Mouse (Mus musculus) inflammation-experienced regulatory T-cells, adult 6 months (primary cell): ENCODE measurements around the gene Inhbb. TPM values are rescaled to one million over a fixed set of nuclear protein-coding genes. Genes with fewer than 3 reads are reported as not detected.

Source experiments
- ATAC-seq: one replicate; pipeline ENCODE4 v1.8.0; 2017
- polyA plus RNA-seq, 3 experiments: library from polyadenylated mRNA; unstranded; fragments of 100-300 nt; shearing (Covaris generic); gene quantifications; one replicate each; pipeline ENCODE4 v1.2.1; 2017

Inhbb gene
- polyA plus RNA-seq, 3 experiments from 2014 or later = not detected

GRCm38 (mm10) chr1:119419151-119420105 is 2.6 kb downstream of the Inhbb start:
- ATAC-seq = no peak

- ATAC-seq = no peak
These were observed 4.1 kb downstream of the Inhbb start for GRCm38 (mm10) chr1:119417991-119418390.

DNA sequence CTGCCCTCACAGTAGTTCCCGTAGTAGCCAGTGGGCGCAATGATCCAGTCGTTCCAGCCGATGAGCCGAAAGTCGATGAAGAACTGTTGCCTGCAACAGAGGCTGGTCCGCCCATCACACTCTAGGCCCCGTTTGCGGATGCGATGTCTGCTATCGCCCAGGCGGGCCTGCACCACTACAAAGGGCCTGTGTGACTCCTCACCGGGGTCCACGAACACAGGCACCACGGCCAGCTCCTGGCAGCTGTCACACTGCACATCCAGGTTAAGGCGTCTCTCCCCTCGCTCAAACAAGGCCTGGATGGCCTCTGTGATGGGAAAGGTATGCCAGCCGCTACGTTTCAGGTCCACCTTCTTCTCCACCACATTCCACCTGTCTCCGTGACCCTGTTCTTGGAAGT is 4.5 kb downstream of the Inhbb start:
- ATAC-seq = no peak

GRCm38 (mm10) chr1:119416610-119417009 is 5.4 kb downstream of the Inhbb start:
- no peak for ATAC-seq

DNA sequence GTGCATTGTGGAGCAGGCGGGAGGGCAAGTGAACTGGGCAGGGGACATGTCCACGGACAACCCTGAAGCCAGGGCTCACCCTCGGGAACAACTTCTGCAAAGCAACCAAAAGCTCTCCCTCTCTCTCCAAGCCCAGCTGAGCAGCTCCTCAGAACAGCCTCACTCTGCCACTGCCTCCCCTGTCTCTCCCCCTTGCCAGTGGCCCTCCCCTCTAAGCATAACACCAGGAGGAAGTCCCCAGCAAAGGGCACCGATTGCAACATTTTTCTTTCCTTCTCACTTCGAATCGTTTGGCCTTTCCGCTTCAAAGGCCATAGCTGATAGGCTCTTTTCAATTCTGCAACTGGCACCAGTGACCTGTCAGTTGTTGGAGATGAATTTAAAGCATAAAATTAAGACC is 5.9 kb downstream of the Inhbb start:
- no peak for ATAC-seq

DNA sequence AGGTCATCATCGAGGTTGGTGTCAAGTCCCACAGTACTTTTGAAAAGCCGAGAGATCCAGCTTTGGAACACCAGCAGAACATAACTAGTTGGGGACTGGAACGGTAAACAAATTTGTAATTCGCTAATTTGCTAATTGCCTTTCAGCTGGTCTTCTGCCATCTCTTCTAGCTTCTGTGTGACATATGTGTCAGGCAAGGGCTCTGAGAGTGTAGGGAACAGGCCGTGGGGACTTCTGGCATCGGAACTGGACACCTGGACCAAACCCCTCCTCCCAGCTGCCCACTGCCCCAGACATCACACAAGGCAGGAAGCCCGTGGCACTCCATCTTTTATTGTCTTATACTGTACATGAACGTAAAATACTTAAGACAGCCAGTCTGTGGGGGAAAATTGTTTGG is 6.9 kb downstream of the Inhbb start:
- no peak for ATAC-seq

GRCm38 (mm10) chr1:119410661-119411060 is 11.4 kb downstream of the Inhbb start:
- ATAC-seq = no peak

DNA sequence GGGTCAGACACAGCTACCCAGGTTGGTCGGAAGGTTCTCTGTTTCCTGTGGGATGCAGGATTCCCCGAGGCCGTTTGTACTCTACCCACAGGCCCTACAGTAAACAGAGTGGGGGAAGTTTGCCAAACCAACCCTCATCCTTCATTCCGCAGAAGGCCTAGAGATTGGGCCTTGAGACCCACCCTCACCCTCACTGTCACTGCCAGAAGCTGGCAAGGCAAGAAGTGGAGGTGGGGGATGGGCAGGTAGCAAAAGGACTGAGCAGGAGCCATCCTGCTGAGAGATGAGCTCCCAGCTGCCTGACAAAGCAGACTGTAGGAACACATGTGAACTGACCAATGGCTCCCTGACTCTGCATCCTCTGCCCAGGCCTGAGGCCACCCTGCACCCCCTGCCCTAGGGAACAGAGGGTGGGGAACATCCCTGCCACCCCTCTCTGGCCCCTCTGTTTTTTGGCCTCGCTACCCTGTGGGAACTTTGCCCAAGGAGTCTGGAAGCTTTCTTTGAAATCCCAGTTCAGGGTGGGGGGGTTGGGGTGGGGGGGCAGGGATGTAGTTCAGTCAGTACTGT is 12.4 kb downstream of the Inhbb start:
- ATAC-seq = no peak

DNA sequence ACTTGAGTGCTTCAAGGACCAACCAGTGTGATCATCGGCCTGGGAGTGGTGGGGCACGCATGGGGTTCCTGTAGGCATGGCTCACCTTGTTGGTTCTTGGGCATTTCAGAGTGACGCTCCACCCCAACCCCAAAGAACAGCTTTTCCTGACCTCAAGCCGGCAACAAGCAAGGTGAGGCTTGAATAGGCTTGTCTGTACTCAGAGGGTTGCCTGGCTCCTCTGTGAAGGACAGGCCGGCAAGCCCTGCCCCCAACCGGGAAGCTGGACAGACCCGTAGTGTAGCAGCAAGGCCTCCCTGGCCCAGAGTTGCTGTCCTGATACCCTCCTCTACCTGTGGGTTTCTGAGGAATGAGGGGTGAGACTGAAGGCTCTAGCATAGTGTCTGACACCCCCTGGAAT is 12.9 kb downstream of the Inhbb start:
- ATAC-seq = no peak

GRCm38 (mm10) chr1:119407691-119408315 is 14.2 kb downstream of the Inhbb start:
- no peak for ATAC-seq

- no peak for ATAC-seq
These were observed 17.2 kb downstream of the Inhbb start for GRCm38 (mm10) chr1:119404798-119405197.

DNA sequence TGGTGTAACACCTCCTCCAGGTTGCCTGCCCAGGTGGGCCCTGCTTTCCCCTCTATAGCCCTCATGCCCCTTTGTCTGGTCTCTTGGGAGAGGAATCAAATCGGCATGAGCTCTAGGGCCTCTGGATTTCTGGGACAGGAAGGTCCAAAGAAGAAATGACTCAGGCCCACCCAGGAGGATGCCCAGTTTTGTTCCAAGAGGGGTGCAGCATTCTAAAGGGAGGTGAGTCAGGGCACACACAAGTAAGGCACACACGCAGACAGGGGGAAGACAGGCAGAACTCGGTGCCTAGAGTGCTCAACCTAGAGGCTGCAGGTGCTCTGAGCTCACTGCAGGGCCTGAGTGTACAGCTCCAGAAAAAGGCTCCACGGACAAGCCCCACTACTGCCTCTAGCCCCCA is 17.7 kb downstream of the Inhbb start:
- ATAC-seq = no peak

- ATAC-seq = no peak
These were observed 20.8 kb downstream of the Inhbb start for GRCm38 (mm10) chr1:119401249-119401648.

DNA sequence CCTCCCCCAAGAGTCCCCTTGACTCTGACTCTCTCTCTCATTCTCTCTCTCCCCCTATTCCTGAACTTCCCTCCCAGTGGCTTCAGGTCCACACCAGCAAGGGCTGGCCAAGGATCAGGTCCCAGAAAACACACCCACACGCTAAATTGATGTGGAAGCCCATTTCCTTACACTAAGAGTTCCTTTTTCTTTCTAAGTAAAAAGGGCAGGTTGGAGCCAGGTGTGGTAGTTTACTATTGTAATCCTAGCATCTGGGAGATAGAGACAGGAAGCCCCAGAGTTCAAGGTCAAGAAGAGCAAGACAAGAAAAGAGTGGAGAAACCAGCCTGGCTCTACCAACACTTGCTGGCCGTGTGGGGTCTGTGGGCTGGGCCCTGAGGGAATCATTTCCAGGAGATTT is 23.4 kb downstream of the Inhbb start:
- no peak for ATAC-seq

DNA sequence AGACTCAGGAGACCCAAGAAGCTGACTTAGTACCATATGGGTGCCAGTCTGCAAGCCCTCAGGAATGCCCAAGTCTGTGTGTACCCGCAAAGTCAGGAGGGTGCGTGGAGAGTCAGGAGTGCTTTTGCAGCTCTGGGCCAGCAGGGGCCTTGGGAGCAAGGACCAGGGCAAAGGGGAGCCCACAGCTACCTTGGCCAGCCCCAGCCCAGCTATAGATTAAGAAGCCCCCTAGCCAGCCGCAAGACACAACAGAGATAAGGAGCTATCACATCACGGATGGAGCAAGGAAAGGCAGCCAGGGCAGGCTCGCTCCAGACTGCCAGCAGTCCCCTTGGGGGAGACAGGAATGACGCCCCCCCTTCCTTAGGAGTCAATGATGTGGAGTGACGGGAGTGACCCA is 24.2 kb downstream of the Inhbb start:
- ATAC-seq = no peak

GRCm38 (mm10) chr1:119391311-119391710 is 30.7 kb downstream of the Inhbb start:
- ATAC-seq = no peak

GRCm38 (mm10) chr1:119390676-119391075 is 31.4 kb downstream of the Inhbb start:
- ATAC-seq = no peak

DNA sequence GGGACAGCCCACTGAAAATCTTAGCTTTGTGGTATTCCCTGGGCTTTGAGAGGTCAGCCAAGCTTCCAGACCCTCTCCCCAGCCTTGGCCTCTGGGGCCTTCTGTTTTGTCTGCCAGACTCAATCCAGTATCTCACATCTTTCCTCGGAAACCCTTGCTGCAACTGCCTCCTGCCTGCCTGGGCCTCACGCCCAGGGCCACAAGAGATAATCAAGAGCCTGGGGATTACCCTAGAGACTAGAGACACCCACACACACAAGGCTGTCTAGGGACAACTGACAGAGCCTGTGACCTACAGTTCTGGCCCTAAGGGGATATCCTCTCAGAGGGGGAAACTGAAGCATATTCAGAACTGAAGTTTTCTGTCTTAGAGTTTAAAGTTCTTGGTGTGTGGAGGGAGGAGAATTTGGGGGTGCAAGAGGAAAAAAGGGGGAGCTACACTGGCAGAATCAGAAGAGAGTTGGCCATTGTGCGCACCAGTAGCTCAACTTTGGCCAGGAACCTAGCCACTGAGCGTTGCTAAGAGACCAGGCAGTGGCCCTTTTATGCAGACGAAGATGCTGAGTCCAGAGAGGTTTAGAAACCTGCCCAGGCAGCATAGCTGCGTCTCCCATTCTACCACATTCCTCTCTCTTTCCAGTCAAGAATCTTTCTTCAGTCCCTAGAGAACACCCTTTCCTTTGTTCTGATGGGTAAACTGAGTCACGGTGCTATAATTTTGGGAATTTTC is 32.1 kb downstream of the Inhbb start:
- ATAC-seq = no peak

DNA sequence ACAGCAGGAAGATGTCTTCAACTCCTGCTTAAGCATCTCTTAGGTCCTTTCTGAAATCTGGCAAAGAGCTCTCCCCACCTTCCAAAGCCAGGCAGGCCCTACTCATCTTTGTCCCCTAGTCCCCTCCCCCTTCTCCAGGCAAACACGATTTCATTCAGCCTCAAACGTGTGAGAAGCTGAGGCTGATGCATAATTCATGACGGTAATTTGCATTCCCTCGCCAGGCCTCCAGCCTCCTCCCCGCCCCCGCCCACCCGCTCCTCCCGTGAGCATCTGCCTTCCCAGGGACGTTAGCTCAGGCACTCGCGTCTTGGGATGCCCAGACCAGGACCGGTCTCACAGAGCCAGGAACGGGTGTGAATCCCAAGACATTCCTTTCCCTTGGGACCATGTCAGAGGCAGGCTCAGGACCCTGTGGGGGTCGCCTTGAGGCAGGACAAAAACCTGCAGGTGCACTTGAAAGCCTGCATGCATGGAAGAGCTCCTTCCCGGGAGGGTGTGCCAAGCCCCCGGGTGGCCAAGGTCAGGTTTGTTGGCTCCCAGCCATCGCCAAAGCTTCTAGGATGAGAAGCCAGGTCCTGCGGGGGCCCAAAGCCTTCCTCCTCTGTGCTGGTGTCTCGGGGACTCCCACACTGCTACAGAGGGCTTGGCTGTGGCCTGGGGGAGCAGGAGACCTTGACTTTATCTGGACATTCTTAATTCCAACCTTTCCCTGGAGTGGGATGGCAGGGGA is 33.2 kb downstream of the Inhbb start:
- ATAC-seq = no peak

DNA sequence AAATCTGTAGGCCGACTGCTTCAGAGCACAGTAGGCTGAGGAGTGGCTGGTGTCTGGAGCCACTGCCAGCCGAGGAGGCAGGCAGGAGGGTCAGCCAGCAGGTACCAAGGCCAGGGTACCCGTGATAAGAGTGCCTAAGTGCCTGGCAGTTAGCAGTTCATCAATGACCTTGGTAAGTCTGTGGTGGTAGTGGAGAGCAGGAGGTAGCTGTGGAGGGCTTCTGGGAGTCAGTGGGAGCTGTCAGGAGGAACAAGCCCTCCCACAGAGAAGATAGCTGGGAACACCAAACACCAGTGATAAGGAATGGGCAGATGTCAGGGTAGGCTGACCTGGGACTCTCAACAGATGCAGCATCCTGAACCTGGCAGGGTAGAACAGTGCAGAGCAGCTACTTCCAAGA is 35.7 kb downstream of the Inhbb start:
- ATAC-seq = no peak

- ATAC-seq = no peak
These were observed 38.1 kb downstream of the Inhbb start for GRCm38 (mm10) chr1:119383916-119384315.

DNA sequence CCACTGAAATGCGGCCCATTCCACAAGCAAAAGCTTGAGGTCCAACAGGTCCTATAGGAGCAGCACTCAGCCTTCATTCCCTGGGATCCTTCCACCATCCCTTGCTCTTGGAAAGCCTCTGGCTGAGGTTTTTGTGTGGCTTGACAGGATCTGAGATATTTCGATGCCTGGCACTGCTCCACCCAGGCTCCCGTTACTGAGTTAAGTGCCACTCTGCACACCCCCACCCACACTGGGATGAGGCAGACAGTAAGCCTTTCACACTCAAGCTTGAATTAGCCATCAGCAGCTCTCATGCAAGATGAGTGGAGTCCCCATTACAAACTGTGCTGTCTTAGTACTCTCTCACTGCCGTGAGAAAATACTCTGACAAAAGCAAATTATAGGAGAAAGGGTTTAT is 41.4 kb downstream of the Inhbb start:
- ATAC-seq = no peak
